Mouse (Mus musculus) c-Kit-positive CD71-negative TER-119-negative erythroid progenitor cells, embryonic 14.5 days (primary cell): ENCODE measurements around the gene Rbm15.
"Not testable (repeated sequence)": the region's sequence is repeated elsewhere in the genome, so short reads cannot be mapped to it uniquely, and the experiment has no call there.

Source experiments
- DNase-seq: peaks from one replicate; pipeline ENCODE4 v3.0.0-alpha.2; 2013; ENCODE audit warnings: low read depth

Rbm15 gene

GRCm38 (mm10) chr3:107330503-107331424 is 2.7 kb downstream of the Rbm15 start:
- DNase-seq, result no peak

GRCm38 (mm10) chr3:107326442-107326841 is 7.0 kb downstream of the Rbm15 start:
- DNase-seq, result no peak

DNA sequence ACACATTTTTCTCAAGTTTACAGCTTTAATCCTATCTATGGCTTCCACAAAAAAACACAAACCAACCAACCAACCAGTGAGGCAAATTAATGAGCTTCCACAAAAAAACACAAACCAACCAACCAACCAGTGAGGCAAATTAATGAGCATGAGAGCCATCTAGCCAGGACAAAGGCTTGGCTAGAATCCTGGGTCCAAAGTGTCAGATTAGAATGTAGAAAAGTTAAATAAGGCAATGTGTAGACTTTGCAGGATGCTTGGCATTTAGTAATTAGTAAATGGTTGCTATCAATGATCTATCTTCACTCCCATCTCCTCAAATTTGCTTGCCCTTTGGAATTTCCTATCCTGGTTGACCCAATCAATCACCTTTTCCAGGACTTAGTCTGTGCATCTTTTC is 11.7 kb downstream of the Rbm15 start:
- DNase-seq, result no peak

DNA sequence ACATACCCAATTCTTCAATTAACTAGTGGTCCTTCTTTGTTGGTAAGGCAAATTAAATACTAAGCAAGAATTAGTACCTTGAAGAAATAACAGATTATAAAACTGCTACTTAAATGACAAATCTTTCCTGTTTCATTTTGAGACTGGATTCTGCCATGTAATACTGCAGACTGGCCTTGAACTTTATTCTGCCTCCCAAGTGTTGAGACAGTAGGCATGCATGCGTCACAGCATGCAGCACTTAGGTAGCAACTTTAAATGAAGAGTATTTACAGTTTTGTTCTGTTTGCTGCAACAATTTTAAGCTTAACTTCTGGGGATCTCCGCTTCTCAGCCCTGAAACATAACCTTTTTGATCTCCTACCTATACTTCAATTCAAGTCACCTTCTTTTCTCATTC is 12.3 kb downstream of the Rbm15 start:
- no peak for DNase-seq

DNA sequence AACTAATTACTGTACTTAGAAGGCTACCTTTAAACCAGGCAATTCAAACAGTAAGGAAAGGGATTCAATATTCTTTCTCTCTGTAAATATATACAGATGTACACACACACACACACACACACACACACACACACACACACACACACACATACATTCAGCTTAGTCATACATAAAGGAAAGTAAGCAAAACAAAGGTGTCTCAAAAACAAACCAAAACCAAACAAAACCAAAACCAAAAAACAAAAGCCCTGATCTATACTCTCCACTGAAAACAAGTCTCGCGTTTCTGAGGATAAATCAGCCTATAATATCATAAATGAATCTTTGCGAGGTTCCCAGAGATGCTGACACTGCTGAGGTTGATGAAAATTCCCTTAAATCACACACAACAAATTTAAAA is 16.1 kb downstream of the Rbm15 start:
- DNase-seq, result no peak

DNA sequence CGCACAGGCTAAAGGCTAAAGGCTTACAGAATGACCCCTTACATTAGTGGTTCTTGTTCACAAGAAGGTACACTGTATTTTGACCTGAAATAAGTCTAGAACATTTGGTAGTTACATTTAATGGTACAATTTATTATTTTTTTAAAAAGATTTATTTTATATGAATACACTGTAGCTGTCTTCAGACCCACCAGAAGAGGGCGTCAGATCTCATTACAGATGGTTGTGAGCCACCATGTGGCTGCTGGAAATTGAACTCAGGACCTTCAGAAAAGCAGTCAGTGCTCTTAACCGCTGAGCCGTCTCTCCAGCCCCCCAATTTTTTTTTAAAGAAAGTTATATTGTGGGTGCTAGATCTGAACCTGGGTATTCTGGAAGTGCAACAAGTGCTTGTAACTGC is 36.6 kb downstream of the Rbm15 start:
- DNase-seq, result not testable (repeated sequence)

DNA sequence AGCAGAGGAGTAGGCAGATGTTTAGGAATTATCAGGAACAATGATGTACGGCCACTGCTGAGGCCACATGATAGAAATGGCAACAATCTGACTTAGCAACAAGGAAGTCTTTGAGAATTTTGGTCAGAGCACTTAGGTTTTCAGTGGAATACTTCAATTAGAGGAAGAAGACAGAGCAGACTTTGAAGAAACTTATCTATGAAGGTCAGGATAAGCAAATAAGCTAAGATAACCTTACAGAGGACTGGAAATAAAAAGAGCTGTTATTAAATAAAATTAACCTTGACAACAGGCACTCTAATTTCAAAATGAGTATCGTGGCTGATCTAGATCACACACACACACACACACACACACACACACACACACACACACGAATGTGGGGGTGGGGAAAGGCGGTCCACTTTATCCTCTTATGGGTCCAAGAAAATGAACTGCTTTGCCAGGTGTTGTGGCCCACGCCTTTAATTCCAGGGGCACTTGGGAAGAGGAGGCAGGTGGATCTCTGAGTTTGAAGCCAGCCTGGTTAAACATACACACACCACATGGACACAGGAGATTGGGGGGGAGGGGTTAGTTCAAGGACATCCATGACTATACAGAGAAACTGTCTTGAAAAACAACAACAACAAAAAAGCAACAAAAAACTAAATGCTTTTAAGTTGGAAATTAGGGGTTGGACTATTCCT is 37.7 kb downstream of the Rbm15 start:
- no peak for DNase-seq

- no peak for DNase-seq
These were observed 42.6 kb downstream of the Rbm15 start, which contains the start of gene Slc16a4 for GRCm38 (mm10) chr3:107290764-107291381. TSS of gene Slc16a4 (plus strand) at chr3:107291230.

- no peak for DNase-seq
These were observed 46.1 kb downstream of the Rbm15 start for GRCm38 (mm10) chr3:107287346-107287745.

GRCm38 (mm10) chr3:107286123-107286522 is 47.4 kb downstream of the Rbm15 start:
- no peak for DNase-seq

GRCm38 (mm10) chr3:107278479-107279269 is 54.8 kb downstream of the Rbm15 start, which contains the start of gene Lamtor5:
TSS of gene Lamtor5 (plus strand) at chr3:107278858.
- peak; percentile 77 for DNase-seq

GRCm38 (mm10) chr3:107276626-107277025 is 56.8 kb downstream of the Rbm15 start:
- DNase-seq, result no peak

- no peak for DNase-seq
These were observed 57.5 kb downstream of the Rbm15 start for GRCm38 (mm10) chr3:107275996-107276395.
